Mouse (Mus musculus): ENCODE results near the gene Cd7. TPM values are rescaled to one million over a fixed set of nuclear protein-coding genes. Genes with fewer than 3 reads are reported as not detected.
"Not testable (repeated sequence)": the region's sequence is repeated elsewhere in the genome, so short reads cannot be mapped to it uniquely, and the experiment has no call there.

Cd7 gene
- polyA plus RNA-seq (2012), result not detected in 2 replicates

DNA sequence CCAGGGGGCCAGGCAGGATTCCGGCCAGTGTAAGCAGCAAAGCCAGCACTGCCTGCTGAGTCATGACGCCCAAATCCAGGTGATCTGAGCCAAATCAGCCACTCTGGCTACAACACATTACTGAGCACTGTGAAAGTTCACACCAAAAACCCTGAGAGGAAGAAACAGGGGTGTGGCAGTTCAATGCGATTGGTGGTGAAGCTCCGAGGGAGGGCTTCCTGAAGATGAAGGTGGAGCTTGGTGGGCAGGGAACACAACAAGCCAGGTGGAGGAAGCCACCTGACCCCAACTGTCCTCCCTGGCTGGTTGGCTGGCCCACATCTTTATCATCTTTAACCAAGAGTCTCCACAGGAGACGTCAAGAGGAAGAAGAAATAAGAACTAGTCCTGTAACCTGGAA, at the start of gene Cd7:
Gene Cd7 (minus strand): TSS at position 117 of the 400 bp plus-strand sequence.
- Histone ChIP-seq H3K9me3 (ENCODE audit: control insufficient read depth, low read length) (no peaks in the 10 kb centered on the region), H3K36me3 (ENCODE audit: control insufficient read depth) (no peaks in the 10 kb centered on the region), H3K4me3 (replicated peaks) (no peak within 1 kb of the TSS), H3K4me1 (ENCODE audit: control insufficient read depth) (peaks cover 19% of the 10 kb centered on the region), H3K27me3 (ENCODE audit: control insufficient read depth) (no peaks in the 10 kb centered on the region)
- TF ChIP-seq GATA1 (IDR thresholded peaks at IDR 0.05; ENCODE audit: low read length) (no peak), TAL1 (IDR thresholded peaks at IDR 0.05; ENCODE audit: low read length) (no peak)

DNA sequence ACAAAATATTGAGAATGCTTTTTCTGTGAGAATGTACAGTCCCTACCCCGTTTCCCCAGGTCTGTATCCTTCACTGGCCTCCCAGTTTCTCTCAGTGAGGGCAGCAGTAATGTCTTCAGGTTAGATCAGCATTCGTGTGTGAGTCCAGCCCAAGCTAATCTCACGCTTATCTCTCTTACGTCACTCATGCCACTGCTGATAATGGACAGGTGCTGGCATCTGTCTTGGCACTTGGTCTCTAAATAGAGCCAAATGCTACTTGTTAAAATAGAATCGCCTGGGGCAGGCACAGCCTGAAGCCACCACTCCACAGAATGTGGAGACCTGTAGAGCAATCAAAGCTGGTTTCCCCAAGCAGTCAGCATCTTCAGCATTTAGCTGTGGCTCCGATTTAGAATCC, 49.8 kb upstream of the Cd7 start:
- Histone ChIP-seq H3K36me3 (ENCODE audit: control insufficient read depth) (no peaks in the 10 kb centered on the region), H3K27me3 (ENCODE audit: control insufficient read depth) (no peaks in the 10 kb centered on the region), H3K9me3 (ENCODE audit: control insufficient read depth, low read length) (no peaks in the 10 kb centered on the region), H3K4me3 (replicated peaks) (no peak overlapping the region), H3K4me1 (ENCODE audit: control insufficient read depth) (no peaks in the 10 kb centered on the region)
- TF ChIP-seq TAL1 (IDR thresholded peaks at IDR 0.05; ENCODE audit: low read length) (no peak), GATA1 (IDR thresholded peaks at IDR 0.05; ENCODE audit: low read length) (no peak)

DNA sequence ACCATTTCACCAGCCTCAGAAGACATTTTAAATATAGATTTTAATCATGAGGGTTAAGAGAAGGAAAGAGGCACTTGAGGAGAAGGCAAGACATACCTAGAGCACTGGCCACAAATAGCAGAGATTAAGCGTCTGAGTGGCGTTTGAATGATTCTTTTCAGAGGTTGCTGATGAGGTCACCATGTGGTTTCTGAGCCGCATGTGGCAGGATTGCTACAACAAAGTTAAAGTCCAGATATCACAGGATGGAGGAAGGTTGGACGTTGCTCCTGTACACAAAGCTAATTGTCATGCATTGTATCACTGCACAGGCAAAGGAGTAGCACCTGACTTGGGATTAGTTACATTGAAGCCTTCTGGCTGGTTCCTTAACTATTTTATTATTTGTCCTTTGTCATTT, 47.1 kb upstream of the Cd7 start:
- TF ChIP-seq TAL1 (IDR thresholded peaks at IDR 0.05; ENCODE audit: low read length), result no peak
- no peak for TF ChIP-seq GATA1 (IDR thresholded peaks at IDR 0.05; ENCODE audit: low read length)
- no peaks in the 10 kb centered on the region for H3K36me3 ChIP-seq (ENCODE audit: control insufficient read depth)
- H3K4me3 ChIP-seq (replicated peaks), result no peak overlapping the region
- no peaks in the 10 kb centered on the region for H3K9me3 ChIP-seq (ENCODE audit: control insufficient read depth, low read length)
- H3K27me3 ChIP-seq (ENCODE audit: control insufficient read depth), result no peaks in the 10 kb centered on the region
- H3K4me1 ChIP-seq (ENCODE audit: control insufficient read depth), result peaks cover 2% of the 10 kb centered on the region; the same call in 1 of the 2 replicates

DNA sequence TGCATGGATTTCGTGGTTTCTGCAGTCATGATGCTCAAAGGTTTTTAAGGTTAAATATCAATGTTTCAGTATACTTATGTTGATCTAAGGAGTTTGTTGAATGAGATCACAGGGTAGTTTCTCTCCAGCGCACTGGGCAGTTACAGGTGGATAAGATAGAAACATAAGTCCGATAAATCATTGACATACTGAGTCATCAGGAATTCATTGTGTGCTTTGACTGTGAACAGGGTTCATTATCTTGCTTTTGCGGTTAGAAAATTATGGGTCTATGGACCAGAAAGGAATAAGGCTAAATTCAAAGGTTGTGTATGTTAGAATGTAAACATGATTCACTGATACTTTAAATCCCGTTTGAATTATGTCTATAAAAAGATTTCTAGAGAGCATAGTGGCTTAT, 46.0 kb upstream of the Cd7 start:
- no peaks in the 10 kb centered on the region for H3K27me3 ChIP-seq (ENCODE audit: control insufficient read depth)
- H3K4me1 ChIP-seq (ENCODE audit: control insufficient read depth), result peaks cover 2% of the 10 kb centered on the region; the same call in 1 of the 2 replicates
- TF ChIP-seq TAL1 (IDR thresholded peaks at IDR 0.05; ENCODE audit: low read length) (no peak), GATA1 (IDR thresholded peaks at IDR 0.05; ENCODE audit: low read length) (no peak)
- H3K9me3 ChIP-seq (ENCODE audit: control insufficient read depth, low read length), result no peaks in the 10 kb centered on the region
- no peak overlapping the region for H3K4me3 ChIP-seq (replicated peaks)
- no peaks in the 10 kb centered on the region for H3K36me3 ChIP-seq (ENCODE audit: control insufficient read depth)

DNA sequence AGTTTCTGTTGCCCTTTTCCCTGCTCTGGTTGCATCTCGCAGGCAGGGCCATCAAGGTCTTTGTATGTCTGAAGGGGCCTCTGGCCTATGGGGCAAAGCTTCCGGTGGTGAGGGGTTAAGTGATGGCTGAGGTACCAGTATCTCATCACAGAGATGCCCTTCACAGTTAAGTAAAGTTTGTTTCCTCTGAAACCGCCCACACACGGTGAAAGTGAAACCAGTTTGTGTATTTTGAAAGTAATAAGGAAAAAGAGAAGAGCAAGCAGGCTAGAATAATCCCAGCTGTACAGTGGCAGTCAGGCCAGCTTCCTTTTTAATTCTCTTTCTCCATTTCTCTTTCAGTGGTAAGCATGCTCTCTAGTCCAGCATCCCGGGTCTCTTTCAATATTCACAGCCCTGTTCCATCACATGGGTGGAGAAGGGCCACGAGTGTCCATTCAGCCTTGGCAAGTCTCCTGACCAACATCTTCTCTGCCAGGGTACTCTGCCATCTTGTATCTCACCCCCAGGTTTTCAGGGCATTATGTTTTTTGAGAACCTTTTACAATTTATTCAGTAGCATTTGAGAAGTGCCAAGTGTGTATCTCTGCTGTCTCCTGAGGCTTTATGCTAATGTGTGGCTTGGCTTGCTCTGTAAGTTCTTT, 43.8 kb upstream of the Cd7 start:
- no peaks in the 10 kb centered on the region for H3K9me3 ChIP-seq (ENCODE audit: control insufficient read depth, low read length)
- H3K36me3 ChIP-seq (ENCODE audit: control insufficient read depth), result no peaks in the 10 kb centered on the region
- no peaks in the 10 kb centered on the region for H3K27me3 ChIP-seq (ENCODE audit: control insufficient read depth)
- no peak overlapping the region for H3K4me3 ChIP-seq (replicated peaks)
- peaks cover 2% of the 10 kb centered on the region; the same call in 1 of the 2 replicates for H3K4me1 ChIP-seq (ENCODE audit: control insufficient read depth)
- TF ChIP-seq GATA1 (IDR thresholded peaks at IDR 0.05; ENCODE audit: low read length) (no peak), TAL1 (IDR thresholded peaks at IDR 0.05; ENCODE audit: low read length) (no peak)

DNA sequence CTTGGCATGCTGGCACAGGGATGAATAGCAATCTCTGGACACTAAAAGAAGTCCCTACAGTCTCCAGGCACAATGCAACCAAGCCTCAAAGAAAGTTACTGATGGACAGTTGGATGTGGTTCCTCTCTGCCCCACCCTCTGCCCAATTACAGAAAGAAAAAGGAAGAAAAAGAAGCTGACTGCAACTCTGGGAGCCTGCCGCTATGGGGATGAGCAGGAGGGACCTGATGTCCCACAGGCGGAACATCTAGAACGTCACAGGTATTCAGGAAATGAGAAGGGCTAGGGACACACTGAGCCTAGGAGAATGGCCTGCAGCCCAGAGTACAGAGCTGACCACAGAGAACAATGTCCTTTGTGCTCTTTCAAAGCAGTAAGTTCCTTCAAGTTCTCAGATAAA, 43.0 kb upstream of the Cd7 start:
- TF ChIP-seq GATA1 (IDR thresholded peaks at IDR 0.05; ENCODE audit: low read length) (no peak), TAL1 (IDR thresholded peaks at IDR 0.05; ENCODE audit: low read length) (no peak)
- Histone ChIP-seq H3K4me3 (replicated peaks) (no peak overlapping the region), H3K27me3 (ENCODE audit: control insufficient read depth) (no peaks in the 10 kb centered on the region), H3K36me3 (ENCODE audit: control insufficient read depth) (no peaks in the 10 kb centered on the region), H3K9me3 (ENCODE audit: control insufficient read depth, low read length) (no peaks in the 10 kb centered on the region), H3K4me1 (ENCODE audit: control insufficient read depth) (peaks cover 2% of the 10 kb centered on the region; the same call in 1 of the 2 replicates)

DNA sequence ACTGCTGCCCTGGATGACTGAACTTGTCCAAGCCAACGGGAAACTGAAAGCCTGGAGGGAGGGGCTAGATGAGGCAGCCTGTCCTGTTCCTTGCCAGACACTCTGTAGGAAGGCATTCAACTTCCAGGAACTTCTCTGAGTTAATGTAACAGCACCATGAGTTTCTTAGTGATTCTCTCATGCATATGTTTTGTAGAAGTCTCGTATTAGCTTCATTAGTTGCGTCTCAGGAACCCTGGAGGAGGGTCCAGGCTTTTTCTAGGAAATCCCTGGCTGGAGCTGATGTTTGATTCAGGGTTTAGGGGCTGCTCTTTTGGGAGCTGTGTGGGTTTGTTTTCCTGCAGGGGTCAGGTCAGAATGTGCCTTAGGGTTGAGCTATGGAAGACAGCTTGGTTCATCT, 41.9 kb upstream of the Cd7 start, which contains the start of gene Sectm1a:
Gene Sectm1a (minus strand): TSS at position 101 of the 400 bp plus-strand sequence.
- Histone ChIP-seq H3K4me1 (ENCODE audit: control insufficient read depth) (peaks cover 2% of the 10 kb centered on the region; the same call in 1 of the 2 replicates), H3K4me3 (replicated peaks) (no peak within 1 kb of the TSS), H3K36me3 (ENCODE audit: control insufficient read depth) (no peaks in the 10 kb centered on the region), H3K27me3 (ENCODE audit: control insufficient read depth) (no peaks in the 10 kb centered on the region), H3K9me3 (ENCODE audit: control insufficient read depth, low read length) (no peaks in the 10 kb centered on the region)
- no peak for TF ChIP-seq GATA1 (IDR thresholded peaks at IDR 0.05; ENCODE audit: low read length)
- TF ChIP-seq TAL1 (IDR thresholded peaks at IDR 0.05; ENCODE audit: low read length), result no peak

DNA sequence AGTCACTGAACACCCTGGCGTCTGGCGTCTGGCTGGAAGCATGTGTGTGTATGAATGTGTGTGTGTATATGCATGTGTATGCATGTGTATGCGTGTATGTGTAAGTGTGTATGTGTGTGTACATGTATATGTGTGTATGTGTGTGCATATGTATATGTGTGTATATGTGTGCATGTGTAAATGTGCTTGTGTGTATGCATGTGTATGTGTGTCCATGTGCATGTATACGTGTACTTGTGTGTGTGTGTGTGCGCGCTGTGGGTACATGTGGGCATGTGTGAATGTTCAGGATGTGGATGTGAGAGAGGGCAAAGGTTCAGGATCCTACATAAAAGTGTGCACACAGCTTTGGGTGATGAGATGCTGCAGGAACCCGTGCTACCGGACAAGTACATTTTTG, 41.1 kb upstream of the Cd7 start:
- TF ChIP-seq TAL1 (IDR thresholded peaks at IDR 0.05; ENCODE audit: low read length), result no peak
- TF ChIP-seq GATA1 (IDR thresholded peaks at IDR 0.05; ENCODE audit: low read length), result no peak
- H3K9me3 ChIP-seq (ENCODE audit: control insufficient read depth, low read length), result no peaks in the 10 kb centered on the region
- no peaks in the 10 kb centered on the region for H3K36me3 ChIP-seq (ENCODE audit: control insufficient read depth)
- H3K4me1 ChIP-seq (ENCODE audit: control insufficient read depth), result peaks cover 2% of the 10 kb centered on the region; the same call in 1 of the 2 replicates
- no peak overlapping the region for H3K4me3 ChIP-seq (replicated peaks)
- no peaks in the 10 kb centered on the region for H3K27me3 ChIP-seq (ENCODE audit: control insufficient read depth)

DNA sequence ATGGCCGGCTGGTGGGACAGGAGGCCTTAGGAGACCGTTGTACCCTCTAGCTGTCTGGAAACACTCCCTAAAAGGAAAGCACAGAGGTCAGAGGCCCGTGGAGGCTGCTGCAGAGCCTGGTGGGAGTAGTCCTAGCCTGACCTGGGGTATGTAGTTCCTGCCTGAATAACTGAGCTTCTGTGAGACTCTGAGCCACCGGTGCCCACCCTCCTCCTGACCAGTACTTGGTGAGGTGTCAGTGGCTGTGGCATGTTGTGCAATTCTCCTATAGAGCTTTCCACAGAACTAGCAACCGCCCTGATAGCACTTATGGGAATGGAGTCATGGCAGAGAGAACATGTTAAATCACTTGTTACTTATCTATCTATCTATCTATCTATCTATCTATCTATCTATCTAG, 36.4 kb upstream of the Cd7 start:
- Histone ChIP-seq H3K4me3 (replicated peaks) (no peak overlapping the region), H3K9me3 (ENCODE audit: control insufficient read depth, low read length) (no peaks in the 10 kb centered on the region), H3K36me3 (ENCODE audit: control insufficient read depth) (no peaks in the 10 kb centered on the region), H3K4me1 (ENCODE audit: control insufficient read depth) (no peaks in the 10 kb centered on the region), H3K27me3 (ENCODE audit: control insufficient read depth) (no peaks in the 10 kb centered on the region)
- TF ChIP-seq GATA1 (IDR thresholded peaks at IDR 0.05; ENCODE audit: low read length) (no peak), TAL1 (IDR thresholded peaks at IDR 0.05; ENCODE audit: low read length) (no peak)

DNA sequence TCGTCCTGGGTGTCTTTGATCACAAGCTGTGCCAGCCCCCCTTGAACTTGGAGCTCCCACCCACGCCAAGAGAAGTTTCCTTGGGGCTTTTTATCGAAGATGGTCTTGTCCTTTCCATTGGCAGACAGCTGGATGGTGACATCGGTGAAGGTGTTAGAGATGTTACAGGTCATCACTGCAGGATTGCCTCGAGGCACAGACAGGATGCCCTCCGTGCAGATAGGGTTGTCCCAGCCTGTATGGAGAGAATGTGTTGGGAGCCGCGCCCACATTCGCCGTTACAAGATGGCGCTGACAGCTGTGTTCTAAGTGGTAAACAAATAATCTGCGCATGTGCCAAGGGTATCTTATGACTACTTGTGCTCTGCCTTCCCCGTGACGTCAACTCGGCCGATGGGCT, 30.4 kb upstream of the Cd7 start:
- H3K9me3 ChIP-seq (ENCODE audit: control insufficient read depth, low read length); H3K36me3 ChIP-seq (ENCODE audit: control insufficient read depth); H3K4me3 ChIP-seq (replicated peaks); H3K27me3 ChIP-seq (ENCODE audit: control insufficient read depth); H3K4me1 ChIP-seq (ENCODE audit: control insufficient read depth): not testable (repeated sequence)

Measured in erythroblast, embryonic 14.5 days (primary cell).